Mouse (Mus musculus) erythroblast, embryonic 14.5 days (primary cell): ENCODE data around the gene Map3k7. TPM values are rescaled to one million over a fixed set of nuclear protein-coding genes. Genes with fewer than 3 reads are reported as not detected.

ENCODE experiments used
- H3K27me3 ChIP-seq: 2 replicates; pipeline ENCODE4 v1.6.1; 2012; ENCODE audit warnings: inconsistent platforms; ENCODE audit not compliant: control insufficient read depth
- H3K36me3 ChIP-seq: 2 replicates; pipeline ENCODE4 v1.6.1; 2012; ENCODE audit warnings: mild to moderate bottlenecking, inconsistent platforms; ENCODE audit not compliant: control insufficient read depth
- H3K4me1 ChIP-seq: 2 replicates; pipeline ENCODE4 v1.6.1; 2012; ENCODE audit warnings: inconsistent platforms; ENCODE audit not compliant: control insufficient read depth
- H3K4me3 ChIP-seq: replicated peaks from 2 replicates; pipeline ENCODE3; 2012; ENCODE audit warnings: moderate library complexity, mild to moderate bottlenecking, inconsistent platforms
- H3K9me3 ChIP-seq: 2 replicates; pipeline ENCODE4 v1.6.1; 2012; ENCODE audit warnings: low read length, inconsistent platforms, mixed read lengths; ENCODE audit not compliant: control insufficient read depth
- GATA1 ChIP-seq: IDR thresholded peaks from 2 replicates; pipeline ENCODE4 v1.6.1; 2012; ENCODE audit warnings: low read length, inconsistent platforms, mixed read lengths
- TAL1 ChIP-seq: IDR thresholded peaks from 3 replicates; pipeline ENCODE4 v1.6.1; 2012; ENCODE audit warnings: low read length, inconsistent platforms, mixed read lengths
- polyA plus RNA-seq: library from polyadenylated mRNA; stranded (reverse); fragments of >175 nt; gene quantifications from 2 replicates; pipeline ENCODE4 v1.2.3, GENCODE M21; 2012

The Map3k7 gene
- polyA plus RNA-seq, 1 experiment: 0.26 TPM

DNA sequence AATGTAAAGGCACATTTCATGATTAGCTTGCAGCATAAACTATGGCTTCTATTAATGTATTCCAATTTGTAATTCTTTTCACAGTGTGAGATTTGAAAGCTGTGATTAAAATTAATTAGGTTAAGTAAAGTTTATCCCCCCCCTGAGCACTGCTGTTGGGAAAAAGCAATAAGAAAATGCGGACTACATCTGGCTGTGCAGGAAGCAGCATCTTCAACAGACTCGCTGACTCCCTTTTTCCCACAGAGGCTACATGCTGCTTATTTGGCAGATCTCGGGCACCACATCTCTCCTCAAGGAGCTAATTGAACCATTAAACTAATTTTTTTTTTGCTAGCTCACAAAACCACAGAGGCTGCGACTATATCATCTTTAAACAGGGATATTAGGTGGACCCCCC lies 85.9 kb downstream of the Map3k7 start:
- Histone ChIP-seq H3K4me3 (no peak overlapping the region), H3K27me3 (no peaks in the 10 kb centered on the region), H3K4me1 (no peaks in the 10 kb centered on the region), H3K36me3 (no peaks in the 10 kb centered on the region), H3K9me3 (no peaks in the 10 kb centered on the region)
- TF ChIP-seq GATA1: no peak
- no peak for TF ChIP-seq TAL1

GRCm38 (mm10) chr4:32053171-32053570 lies 89.3 kb downstream of the Map3k7 start:
- no peak for TF ChIP-seq GATA1
- no peak for TF ChIP-seq TAL1

GRCm38 (mm10) chr4:32055151-32056052 lies 91.5 kb downstream of the Map3k7 start:
- Histone ChIP-seq H3K27me3 (no peaks in the 10 kb centered on the region), H3K4me3 (no peak overlapping the region), H3K36me3 (no peaks in the 10 kb centered on the region), H3K4me1 (no peaks in the 10 kb centered on the region; the same call in 1 of the 2 replicates), H3K9me3 (no peaks in the 10 kb centered on the region)
- TF ChIP-seq TAL1 (no peak), GATA1 (no peak)

More at GRCm38 (mm10) chr4:32053171-32053570, 89.3 kb downstream of the Map3k7 start:
- Histone ChIP-seq H3K4me3 (no peak overlapping the region), H3K27me3 (no peaks in the 10 kb centered on the region), H3K4me1 (no peaks in the 10 kb centered on the region; the same call in 1 of the 2 replicates), H3K36me3 (no peaks in the 10 kb centered on the region), H3K9me3 (no peaks in the 10 kb centered on the region)

DNA sequence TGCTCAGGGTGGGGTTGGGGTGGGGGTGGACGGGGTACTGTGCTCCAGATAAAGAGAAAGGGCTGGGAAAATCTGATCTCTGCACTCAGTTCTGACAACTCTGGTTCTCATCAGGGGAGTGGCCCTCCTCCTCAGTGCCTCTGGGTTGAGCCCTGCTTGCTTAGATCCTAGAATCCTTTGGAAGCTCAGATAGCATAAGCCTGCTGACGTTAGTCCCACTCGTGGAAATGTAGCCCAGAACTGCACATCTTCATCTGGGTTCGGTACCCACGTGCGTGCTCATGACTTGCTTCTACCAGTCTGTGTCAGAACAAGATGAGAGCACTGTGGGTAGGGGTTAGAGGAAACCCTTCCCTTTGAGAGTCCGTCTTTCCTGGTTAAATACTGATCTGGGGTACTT lies 92.5 kb downstream of the Map3k7 start:
- Histone ChIP-seq H3K27me3 (no peaks in the 10 kb centered on the region), H3K36me3 (no peaks in the 10 kb centered on the region), H3K9me3 (no peaks in the 10 kb centered on the region), H3K4me1 (no peaks in the 10 kb centered on the region; the same call in 1 of the 2 replicates), H3K4me3 (no peak overlapping the region)
- TF ChIP-seq GATA1: no peak
- TF ChIP-seq TAL1: no peak

DNA sequence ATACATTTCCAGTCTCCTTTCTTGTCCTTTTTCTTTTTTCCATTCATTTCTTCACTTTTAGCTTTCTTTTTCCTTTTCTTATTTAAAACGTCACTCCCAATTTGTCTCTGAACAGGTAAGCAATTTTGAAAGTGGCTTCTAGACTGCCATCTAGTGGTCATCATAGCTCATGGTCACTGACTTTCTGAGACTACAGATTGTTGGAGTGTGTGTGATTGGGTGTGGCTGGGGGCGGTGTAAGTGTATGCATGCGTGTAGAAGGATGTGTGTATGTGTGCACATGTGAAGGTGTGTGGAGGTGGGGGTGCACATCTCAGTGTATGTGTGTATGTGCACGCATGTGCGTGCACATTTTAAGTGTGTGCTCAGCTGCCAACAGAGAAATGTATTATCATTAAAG lies 93.2 kb downstream of the Map3k7 start:
- H3K9me3 ChIP-seq: no peaks in the 10 kb centered on the region
- H3K27me3 ChIP-seq: no peaks in the 10 kb centered on the region
- no peak for TF ChIP-seq GATA1
- TF ChIP-seq TAL1: no peak
- no peak overlapping the region for H3K4me3 ChIP-seq
- H3K4me1 ChIP-seq: no peaks in the 10 kb centered on the region; the same call in 1 of the 2 replicates
- H3K36me3 ChIP-seq: no peaks in the 10 kb centered on the region

GRCm38 (mm10) chr4:32060686-32061085 lies 96.8 kb downstream of the Map3k7 start:
- TF ChIP-seq GATA1 (no peak), TAL1 (no peak)
- no peaks in the 10 kb centered on the region for H3K9me3 ChIP-seq

DNA sequence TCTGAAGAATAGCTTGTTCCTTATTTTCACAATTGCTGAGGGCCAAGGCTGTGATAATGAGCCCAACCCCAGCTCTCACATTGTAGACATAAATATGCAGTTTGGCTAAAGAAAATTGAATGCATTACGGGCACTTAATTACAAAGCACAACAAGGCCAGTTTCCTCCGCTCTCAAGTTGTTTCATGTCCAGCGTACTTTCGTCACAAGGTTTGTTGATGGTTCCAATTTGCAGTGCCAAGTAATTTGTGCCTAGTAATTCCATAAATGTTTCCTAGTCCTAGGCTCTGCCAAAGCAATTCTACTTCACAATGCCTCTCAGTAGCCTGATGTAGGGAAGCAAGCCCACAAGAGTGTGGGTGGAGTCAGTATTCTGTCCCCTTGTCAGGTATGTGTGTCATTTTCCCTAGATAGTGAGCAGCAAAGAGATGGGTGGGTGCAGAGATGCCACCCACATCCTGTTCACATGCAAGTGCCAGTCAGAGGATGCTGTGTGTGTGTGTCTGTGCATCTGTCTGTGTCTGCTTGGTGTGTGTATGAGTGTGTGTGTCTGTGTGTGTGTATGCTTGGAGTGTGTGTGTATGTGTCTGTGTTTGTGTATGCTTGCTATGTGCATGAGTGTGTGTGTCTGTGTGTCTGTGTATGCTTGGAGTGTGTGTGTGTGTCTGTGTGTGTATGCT lies 98.6 kb downstream of the Map3k7 start:
- Histone ChIP-seq H3K9me3 (no peaks in the 10 kb centered on the region), H3K4me1 (no peaks in the 10 kb centered on the region), H3K36me3 (no peaks in the 10 kb centered on the region), H3K4me3 (no peak overlapping the region), H3K27me3 (no peaks in the 10 kb centered on the region)
- TF ChIP-seq TAL1 (no peak), GATA1 (no peak)

More at GRCm38 (mm10) chr4:32060686-32061085, 96.8 kb downstream of the Map3k7 start:
- no peaks in the 10 kb centered on the region for H3K36me3 ChIP-seq
- H3K4me3 ChIP-seq: no peak overlapping the region
- H3K27me3 ChIP-seq: no peaks in the 10 kb centered on the region
- H3K4me1 ChIP-seq: no peaks in the 10 kb centered on the region

DNA sequence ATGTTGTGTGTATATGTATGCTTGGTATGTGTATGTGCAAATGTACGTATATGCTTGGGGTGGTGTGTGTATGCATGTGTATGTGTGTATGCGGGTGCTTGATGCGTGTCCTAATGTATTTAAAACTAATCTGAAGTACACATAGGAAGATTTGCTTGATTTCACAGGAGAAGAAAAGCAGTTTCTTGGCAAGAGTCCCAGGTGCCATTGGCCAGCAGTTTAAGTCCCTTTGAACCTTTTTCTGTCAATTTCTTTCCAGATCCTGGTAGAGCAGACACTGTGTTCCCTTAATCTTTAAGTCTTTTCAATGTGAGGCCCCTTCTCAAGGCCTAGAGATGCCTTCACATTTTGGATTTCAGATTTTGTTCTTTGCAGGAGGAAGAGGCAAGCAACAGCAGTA lies 99.4 kb downstream of the Map3k7 start:
- no peaks in the 10 kb centered on the region for H3K9me3 ChIP-seq
- TF ChIP-seq TAL1: no peak
- TF ChIP-seq GATA1: no peak

More for the DNA sequence above, 99.4 kb downstream of the Map3k7 start:
- Histone ChIP-seq H3K4me1 (no peaks in the 10 kb centered on the region), H3K36me3 (no peaks in the 10 kb centered on the region), H3K4me3 (no peak overlapping the region), H3K27me3 (no peaks in the 10 kb centered on the region)
